Mouse (Mus musculus) forebrain, embryonic 15.5 days (tissue): ENCODE data around the gene Ldb2. TPM values are rescaled to one million over a fixed set of nuclear protein-coding genes. Genes with fewer than 3 reads are reported as not detected.

Source experiments
- ATAC-seq: fragments of 200-750 bp; cut with Nextera tagmentation; replicated peaks from 2 replicates; pipeline ENCODE4 v1.8.0; 2017; ENCODE audit warnings: mild to moderate bottlenecking, moderate TSS enrichment, moderate library complexity
- H3K27ac ChIP-seq: fragments of 300-500 bp; sonication (generic); replicated peaks from 2 replicates; pipeline ENCODE4 v1.5.1; 2015; ENCODE audit warnings: mild to moderate bottlenecking, inconsistent platforms
- H3K27me3 ChIP-seq: fragments of 300-500 bp; sonication (generic); 2 replicates; pipeline ENCODE4 v1.6.1; 2015; ENCODE audit warnings: inconsistent platforms
- H3K36me3 ChIP-seq: fragments of 300-500 bp; sonication (generic); 2 replicates; pipeline ENCODE4 v1.6.1; 2015; ENCODE audit warnings: mild to moderate bottlenecking, inconsistent platforms
- H3K4me1 ChIP-seq: fragments of 300-500 bp; sonication (generic); 2 replicates; pipeline ENCODE4 v1.6.1; 2015; ENCODE audit warnings: inconsistent platforms
- H3K4me2 ChIP-seq: fragments of 300-500 bp; sonication (generic); replicated peaks from 2 replicates; pipeline ENCODE4 v1.6.1; 2015; ENCODE audit warnings: mild to moderate bottlenecking, inconsistent platforms
- H3K4me3 ChIP-seq: fragments of 300-500 bp; sonication (generic); 2 replicates; pipeline ENCODE4 v1.5.1; 2015; ENCODE audit warnings: mild to moderate bottlenecking, inconsistent platforms
- H3K9ac ChIP-seq: fragments of 300-500 bp; sonication (generic); replicated peaks from 2 replicates; pipeline ENCODE4 v1.6.1; 2015; ENCODE audit warnings: mild to moderate bottlenecking, inconsistent platforms
- H3K9me3 ChIP-seq: fragments of 300-500 bp; sonication (generic); 2 replicates; pipeline ENCODE4 v1.6.1; 2016; ENCODE audit warnings: inconsistent platforms
- WGBS: fragments of 180-500 bp; shearing (Covaris S2); methylation state at CpG from one replicate; pipeline ENCODE4 v1.1.7; 2015; ENCODE audit warnings: mixed read lengths; 5-methylcytosine and 5-hydroxymethylcytosine counted together
- polyA plus RNA-seq: library from polyadenylated mRNA; unstranded; fragments of >200 nt; fragmentation: Nextera tagmentation; extraction: Ambion mirVana; gene quantifications from 2 replicates; pipeline ENCODE4 v1.2.1, GENCODE M21; 2015

Ldb2 gene
- polyA plus RNA-seq, 1 experiment from 2014 or later = 71.8 TPM

GRCm38 (mm10) chr5:44529001-44529400 lies 270.5 kb downstream of the Ldb2 start:
- H3K4me3 ChIP-seq = no peak overlapping the region
- no peaks in the 10 kb centered on the region for H3K9me3 ChIP-seq
- H3K27ac ChIP-seq = peak overlapping the region; percentile 84
- H3K27me3 ChIP-seq = no peaks in the 10 kb centered on the region
- no peak overlapping the region for H3K4me2 ChIP-seq
- peak; percentile 35; the same call in 1 of the 2 replicates for ATAC-seq
- peaks cover 9% of the 10 kb centered on the region for H3K4me1 ChIP-seq
- H3K9ac ChIP-seq = no peak overlapping the region
- 41% methylated on average over 1 of the region's 1 CpGs for whole genome bisulfite sequencing
- H3K36me3 ChIP-seq = no peaks in the 10 kb centered on the region

DNA sequence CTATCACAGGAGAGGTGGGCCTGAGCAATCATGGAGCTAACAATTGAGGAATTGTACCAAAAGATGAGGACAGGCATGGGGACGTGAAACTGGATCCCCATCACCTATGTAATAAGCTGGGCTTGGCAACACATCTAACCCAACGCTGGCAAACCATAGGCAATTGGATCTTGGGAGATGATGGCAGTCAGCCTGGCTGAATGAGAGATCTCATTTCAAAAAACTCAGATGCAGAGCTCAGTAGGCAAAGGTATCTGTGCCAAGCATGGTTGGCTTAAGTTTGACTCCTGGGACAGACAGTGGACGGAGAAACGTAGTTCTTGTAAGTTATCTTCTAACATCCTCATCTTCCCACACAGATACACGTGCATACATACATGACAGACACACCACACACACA lies 294.3 kb downstream of the Ldb2 start:
- H3K36me3 ChIP-seq = no peaks in the 10 kb centered on the region
- no peaks in the 10 kb centered on the region for H3K9me3 ChIP-seq
- no peak overlapping the region for H3K4me3 ChIP-seq
- no peak overlapping the region for H3K9ac ChIP-seq
- H3K4me2 ChIP-seq = no peak overlapping the region
- no peak for ATAC-seq
- WGBS = 85% methylated on average over 5 of the region's 5 CpGs
- no peak overlapping the region; the same call in 1 of the 2 replicates for H3K27ac ChIP-seq
- no peaks in the 10 kb centered on the region for H3K27me3 ChIP-seq
- no peaks in the 10 kb centered on the region for H3K4me1 ChIP-seq

- no peaks in the 10 kb centered on the region for H3K27me3 ChIP-seq
- WGBS = 67% methylated on average over 5 of the region's 5 CpGs
- H3K27ac ChIP-seq = no peak overlapping the region; the same call in 1 of the 2 replicates
- H3K9ac ChIP-seq = no peak overlapping the region
- ATAC-seq = no peak
- H3K9me3 ChIP-seq = no peaks in the 10 kb centered on the region
- no peak overlapping the region for H3K4me3 ChIP-seq
- no peaks in the 10 kb centered on the region for H3K36me3 ChIP-seq
- no peak overlapping the region for H3K4me2 ChIP-seq
- no peaks in the 10 kb centered on the region for H3K4me1 ChIP-seq
Measured at GRCm38 (mm10) chr5:44504786-44505185, 294.7 kb downstream of the Ldb2 start.

- ATAC-seq = no peak
- H3K27ac ChIP-seq = no peak overlapping the region
- H3K36me3 ChIP-seq = no peaks in the 10 kb centered on the region
- H3K9me3 ChIP-seq = no peaks in the 10 kb centered on the region
- H3K4me1 ChIP-seq = no peaks in the 10 kb centered on the region
- 92% methylated on average over 1 of the region's 1 CpGs for WGBS
- H3K27me3 ChIP-seq = no peaks in the 10 kb centered on the region
- H3K4me2 ChIP-seq = no peak overlapping the region
- H3K9ac ChIP-seq = no peak overlapping the region
- H3K4me3 ChIP-seq = no peak overlapping the region
Measured at GRCm38 (mm10) chr5:44498229-44498628, 301.3 kb downstream of the Ldb2 start.

GRCm38 (mm10) chr5:44496854-44497253 lies 302.6 kb downstream of the Ldb2 start:
- H3K4me1 ChIP-seq = no peaks in the 10 kb centered on the region
- H3K9ac ChIP-seq = no peak overlapping the region
- H3K27ac ChIP-seq = no peak overlapping the region
- no peaks in the 10 kb centered on the region for H3K27me3 ChIP-seq
- H3K9me3 ChIP-seq = no peaks in the 10 kb centered on the region
- 61% methylated on average over 3 of the region's 3 CpGs for WGBS
- no peak overlapping the region for H3K4me3 ChIP-seq
- H3K36me3 ChIP-seq = no peaks in the 10 kb centered on the region
- no peak for ATAC-seq
- no peak overlapping the region for H3K4me2 ChIP-seq

DNA sequence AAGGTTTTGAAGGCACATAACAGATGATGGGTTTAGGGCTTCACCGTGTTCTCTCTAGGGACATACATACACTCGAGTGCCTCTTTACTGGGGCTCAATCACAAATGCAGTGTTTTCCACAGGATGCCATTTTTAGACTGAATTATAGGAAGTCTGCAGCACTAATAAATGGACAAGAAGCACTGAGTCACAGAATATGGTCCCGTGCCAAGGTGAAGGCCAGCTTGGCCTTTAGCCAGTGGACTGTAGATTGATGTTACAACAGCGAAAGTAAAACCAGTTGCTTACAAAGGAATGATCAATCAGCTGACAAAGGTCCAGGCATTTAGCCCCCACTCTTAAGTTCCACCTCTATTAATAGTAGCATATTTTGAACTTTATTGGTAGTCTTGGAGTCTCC lies 304.4 kb downstream of the Ldb2 start:
- Histone ChIP-seq H3K36me3 (no peaks in the 10 kb centered on the region), H3K9me3 (no peaks in the 10 kb centered on the region), H3K4me3 (no peak overlapping the region), H3K4me2 (no peak overlapping the region), H3K9ac (no peak overlapping the region), H3K27me3 (no peaks in the 10 kb centered on the region), H3K27ac (no peak overlapping the region), H3K4me1 (no peaks in the 10 kb centered on the region)
- 79% methylated on average over 4 of the region's 4 CpGs for WGBS
- no peak for ATAC-seq

DNA sequence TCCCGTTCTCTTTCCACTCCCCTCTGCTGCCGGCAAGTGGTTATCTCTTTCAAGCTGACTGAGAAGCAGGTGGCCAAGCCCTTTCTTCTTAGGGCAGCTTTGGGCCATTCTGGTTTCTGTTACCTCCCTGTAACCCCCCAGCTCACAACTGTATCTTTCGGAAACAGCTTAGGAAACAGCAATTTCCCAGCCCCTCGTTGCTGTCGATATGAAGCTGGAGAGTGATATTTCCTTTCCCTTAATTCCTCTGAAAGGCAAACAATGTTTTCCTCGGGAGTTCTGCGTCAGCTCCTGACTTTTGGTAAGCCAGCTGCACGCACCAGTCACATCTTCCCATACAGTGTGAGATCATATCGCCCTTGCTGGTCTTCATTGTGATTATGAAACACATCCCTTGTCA lies 305.3 kb downstream of the Ldb2 start:
- H3K36me3 ChIP-seq = no peaks in the 10 kb centered on the region
- H3K4me2 ChIP-seq = no peak overlapping the region
- WGBS = 73% methylated on average over 9 of the region's 9 CpGs
- H3K4me1 ChIP-seq = no peaks in the 10 kb centered on the region
- H3K4me3 ChIP-seq = no peak overlapping the region
- H3K27me3 ChIP-seq = no peaks in the 10 kb centered on the region
- H3K9me3 ChIP-seq = no peaks in the 10 kb centered on the region
- H3K9ac ChIP-seq = no peak overlapping the region
- ATAC-seq = no peak
- no peak overlapping the region for H3K27ac ChIP-seq

GRCm38 (mm10) chr5:44491526-44491925 lies 308.0 kb downstream of the Ldb2 start:
- Histone ChIP-seq H3K9me3 (no peaks in the 10 kb centered on the region), H3K27ac (no peak overlapping the region), H3K36me3 (no peaks in the 10 kb centered on the region), H3K4me1 (no peaks in the 10 kb centered on the region), H3K4me3 (no peak overlapping the region), H3K27me3 (no peaks in the 10 kb centered on the region), H3K9ac (no peak overlapping the region), H3K4me2 (no peak overlapping the region)
- WGBS = 100% methylated on average over 1 of the region's 1 CpGs
- no peak for ATAC-seq

DNA sequence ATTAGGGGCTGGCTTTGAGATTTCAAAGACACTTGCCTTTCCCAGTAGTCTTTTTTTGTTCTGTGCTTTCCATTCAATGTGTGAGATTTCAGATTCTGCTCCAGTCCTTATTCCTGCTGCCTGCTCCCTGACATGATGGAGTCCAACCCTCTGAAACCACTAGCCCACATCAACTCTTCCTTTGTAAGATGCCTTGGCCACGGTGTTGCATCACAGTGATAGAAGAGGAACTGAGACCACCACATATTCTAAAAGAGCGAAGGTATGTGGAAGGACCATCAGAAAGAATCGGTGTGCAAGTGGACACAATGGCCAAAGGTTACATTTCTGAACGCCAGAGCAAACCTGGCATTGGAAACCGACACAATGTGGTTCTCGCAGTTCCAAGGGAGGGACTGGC lies 309.0 kb downstream of the Ldb2 start:
- H3K4me1 ChIP-seq = no peaks in the 10 kb centered on the region
- H3K27ac ChIP-seq = no peak overlapping the region
- no peaks in the 10 kb centered on the region for H3K36me3 ChIP-seq
- H3K27me3 ChIP-seq = no peaks in the 10 kb centered on the region
- H3K4me3 ChIP-seq = no peak overlapping the region
- 90% methylated on average over 6 of the region's 6 CpGs for WGBS
- no peak overlapping the region for H3K9ac ChIP-seq
- no peak for ATAC-seq
- H3K4me2 ChIP-seq = no peak overlapping the region
- no peaks in the 10 kb centered on the region for H3K9me3 ChIP-seq

DNA sequence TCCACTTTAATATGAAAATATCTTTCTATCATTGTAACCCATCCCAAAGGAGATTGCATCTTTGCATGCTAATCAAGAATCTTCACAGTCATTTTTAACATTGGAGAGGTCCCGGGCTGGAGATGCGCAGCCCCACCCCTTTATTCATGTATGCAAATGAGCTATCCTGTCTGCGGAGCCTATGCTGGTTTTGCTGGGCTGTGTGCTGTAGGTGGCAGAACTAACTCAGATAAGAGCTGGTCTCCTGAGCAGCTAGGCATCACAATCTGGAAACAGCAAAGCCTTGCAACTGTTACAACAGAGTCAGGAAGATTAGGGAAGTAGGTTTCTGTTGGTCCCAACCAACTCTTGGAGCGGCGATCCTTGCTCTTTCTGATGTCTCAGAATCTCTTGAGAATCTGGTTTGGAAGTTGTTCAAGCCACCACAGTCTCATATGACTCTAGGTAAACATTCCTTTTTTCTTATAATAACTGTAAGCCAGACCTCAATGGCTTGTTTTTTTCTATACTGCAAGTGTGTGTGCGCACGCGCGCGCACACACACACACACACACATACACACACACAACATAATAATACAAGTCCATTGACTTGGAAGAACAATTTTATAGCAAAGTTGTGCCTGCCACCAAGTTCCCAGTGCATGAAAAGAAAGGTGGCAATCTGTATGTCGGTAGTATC lies 315.9 kb downstream of the Ldb2 start:
- Histone ChIP-seq H3K4me3 (no peak overlapping the region), H3K27ac (peak overlapping the region; percentile 14), H3K27me3 (no peaks in the 10 kb centered on the region), H3K4me2 (no peak overlapping the region), H3K9me3 (no peaks in the 10 kb centered on the region), H3K4me1 (peaks cover 12% of the 10 kb centered on the region), H3K9ac (no peak overlapping the region), H3K36me3 (no peaks in the 10 kb centered on the region)
- peak; percentile 93 for ATAC-seq
- 68% methylated on average over 11 of the region's 11 CpGs for WGBS

DNA sequence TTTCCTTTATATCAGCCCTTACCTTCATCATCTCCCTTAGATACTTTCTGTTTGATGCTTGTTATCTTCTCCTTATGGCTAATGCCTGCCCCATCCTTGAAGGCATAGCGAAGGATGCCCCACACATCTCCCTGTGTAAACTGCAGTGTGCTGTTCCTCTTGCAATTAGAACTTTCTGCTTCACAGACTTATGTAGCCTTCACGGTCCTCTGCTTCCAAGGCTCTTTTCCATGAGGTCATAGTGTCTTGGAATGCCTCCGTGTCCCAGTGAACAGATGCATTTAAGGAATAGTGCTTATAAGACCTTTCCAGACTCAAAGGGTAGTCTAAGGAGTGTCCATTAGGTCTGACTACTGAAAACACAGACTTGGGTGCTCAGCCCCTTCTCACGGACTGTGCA lies 318.1 kb downstream of the Ldb2 start:
- H3K27ac ChIP-seq = no peak overlapping the region
- H3K9me3 ChIP-seq = no peaks in the 10 kb centered on the region
- H3K4me2 ChIP-seq = no peak overlapping the region
- no peak overlapping the region for H3K9ac ChIP-seq
- H3K4me1 ChIP-seq = peaks cover 12% of the 10 kb centered on the region
- 82% methylated on average over 4 of the region's 4 CpGs for WGBS
- H3K27me3 ChIP-seq = no peaks in the 10 kb centered on the region
- no peaks in the 10 kb centered on the region for H3K36me3 ChIP-seq
- ATAC-seq = no peak
- no peak overlapping the region for H3K4me3 ChIP-seq

- no peak for ATAC-seq
- Histone ChIP-seq H3K4me1 (peaks cover 26% of the 10 kb centered on the region), H3K9me3 (no peaks in the 10 kb centered on the region), H3K9ac (no peak overlapping the region), H3K4me3 (no peak overlapping the region), H3K27me3 (no peaks in the 10 kb centered on the region), H3K4me2 (no peak overlapping the region), H3K27ac (no peak overlapping the region), H3K36me3 (no peaks in the 10 kb centered on the region)
- WGBS = 25% methylated on average over 4 of the region's 4 CpGs
Measured at GRCm38 (mm10) chr5:44476356-44476755, 323.1 kb downstream of the Ldb2 start.

GRCm38 (mm10) chr5:44475543-44475942 lies 323.9 kb downstream of the Ldb2 start:
- Histone ChIP-seq H3K4me3 (no peak overlapping the region), H3K36me3 (no peaks in the 10 kb centered on the region), H3K4me1 (peaks cover 26% of the 10 kb centered on the region), H3K9ac (no peak overlapping the region), H3K27me3 (no peaks in the 10 kb centered on the region), H3K9me3 (no peaks in the 10 kb centered on the region), H3K27ac (no peak overlapping the region), H3K4me2 (no peak overlapping the region)
- ATAC-seq = no peak
- WGBS = 44% methylated on average over 1 of the region's 1 CpGs
